Mouse (Mus musculus) frontal cortex, postnatal 10 days (tissue): ENCODE results near the gene Hoxa10.
A peak's percentile ranks its signal among the peaks of the same experiment; 100 is the strongest.

Source experiments
- DNase-seq, 2 experiments: peaks; one replicate each; pipeline ENCODE4 v3.0.0; 2022; ENCODE audit warnings: low spot score in 2 of 2, mixed read lengths in 1 of 2

The Hoxa10 gene

DNA sequence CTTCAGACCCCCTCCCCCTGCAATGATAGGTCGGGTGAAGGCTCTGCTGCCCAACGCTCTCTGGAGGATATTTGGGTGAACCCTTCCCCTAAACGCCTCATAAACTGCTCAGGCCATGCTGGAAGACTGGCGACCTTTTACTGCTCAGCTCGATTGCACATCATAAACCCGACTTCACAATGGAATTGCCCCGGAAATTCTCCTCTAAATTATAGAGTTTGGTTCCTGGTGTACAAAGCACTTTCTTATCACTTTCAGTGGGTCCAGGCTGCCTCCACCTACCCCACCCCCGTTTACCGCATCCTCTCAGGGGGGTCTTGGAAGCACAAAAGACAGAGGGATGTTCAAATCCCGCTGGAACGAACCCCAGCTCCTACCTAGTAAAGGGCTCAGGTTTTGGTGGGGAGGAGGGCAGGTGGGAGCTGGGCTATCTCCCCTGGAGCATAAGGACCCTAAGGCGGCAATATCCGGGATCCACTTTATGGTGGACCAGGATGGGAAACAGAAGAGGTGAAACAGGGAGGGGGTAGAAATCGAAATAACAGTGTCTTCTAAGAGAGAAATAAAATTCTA, 21.9 kb downstream of the Hoxa10 start:
- DNase-seq = no peak

DNA sequence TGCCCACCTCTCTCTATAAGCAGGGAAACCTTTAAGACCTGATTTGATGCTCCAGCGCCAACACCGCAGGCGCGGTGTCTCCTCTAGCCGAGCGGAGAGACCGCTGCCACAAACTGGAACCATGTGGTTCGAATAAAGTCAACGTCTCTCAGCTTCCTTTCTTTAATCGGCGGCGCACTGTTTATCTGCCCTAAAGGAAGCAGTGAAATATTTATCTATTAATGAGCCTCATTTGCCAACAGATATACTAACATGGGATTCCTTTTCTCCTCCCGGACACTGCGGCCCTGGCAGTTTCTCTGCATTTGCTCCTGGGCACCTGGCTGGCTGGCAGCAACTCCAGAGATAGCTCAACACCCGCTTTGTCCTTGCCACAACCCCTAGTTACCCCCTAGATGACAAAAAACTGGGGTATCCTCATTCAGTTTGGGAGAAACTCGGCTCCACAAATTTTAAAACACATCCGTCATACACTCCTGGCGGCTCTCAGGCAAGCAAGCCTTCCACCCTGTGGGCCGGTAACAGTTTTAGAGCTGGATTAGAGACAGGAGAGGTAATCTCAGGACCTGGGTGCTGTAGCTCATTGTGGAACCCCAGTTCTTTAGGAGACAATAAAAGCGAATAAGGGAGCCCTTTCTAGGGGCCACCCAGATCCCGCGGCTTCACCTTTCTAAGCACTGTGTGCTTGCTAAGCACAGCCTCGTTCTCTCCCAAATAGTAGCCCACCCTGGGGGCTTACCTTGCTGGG, 22.6 kb downstream of the Hoxa10 start:
- no peak for DNase-seq

DNA sequence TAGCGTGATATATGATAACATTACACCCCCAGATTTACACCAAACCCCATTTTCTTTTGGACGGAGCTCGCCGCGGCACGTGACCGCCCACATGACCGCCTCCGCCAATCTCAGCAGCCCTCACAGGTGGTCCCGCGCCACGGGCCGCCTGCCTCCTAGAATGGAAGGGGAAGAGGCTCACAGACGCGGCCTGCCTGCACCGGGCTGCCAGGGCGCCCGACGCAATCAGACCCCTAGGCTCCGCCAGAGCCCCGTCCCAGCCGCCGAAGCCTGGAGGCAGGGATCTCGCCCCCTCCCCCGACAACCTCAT, 23.2 kb downstream of the Hoxa10 start:
- no peak for DNase-seq

DNA sequence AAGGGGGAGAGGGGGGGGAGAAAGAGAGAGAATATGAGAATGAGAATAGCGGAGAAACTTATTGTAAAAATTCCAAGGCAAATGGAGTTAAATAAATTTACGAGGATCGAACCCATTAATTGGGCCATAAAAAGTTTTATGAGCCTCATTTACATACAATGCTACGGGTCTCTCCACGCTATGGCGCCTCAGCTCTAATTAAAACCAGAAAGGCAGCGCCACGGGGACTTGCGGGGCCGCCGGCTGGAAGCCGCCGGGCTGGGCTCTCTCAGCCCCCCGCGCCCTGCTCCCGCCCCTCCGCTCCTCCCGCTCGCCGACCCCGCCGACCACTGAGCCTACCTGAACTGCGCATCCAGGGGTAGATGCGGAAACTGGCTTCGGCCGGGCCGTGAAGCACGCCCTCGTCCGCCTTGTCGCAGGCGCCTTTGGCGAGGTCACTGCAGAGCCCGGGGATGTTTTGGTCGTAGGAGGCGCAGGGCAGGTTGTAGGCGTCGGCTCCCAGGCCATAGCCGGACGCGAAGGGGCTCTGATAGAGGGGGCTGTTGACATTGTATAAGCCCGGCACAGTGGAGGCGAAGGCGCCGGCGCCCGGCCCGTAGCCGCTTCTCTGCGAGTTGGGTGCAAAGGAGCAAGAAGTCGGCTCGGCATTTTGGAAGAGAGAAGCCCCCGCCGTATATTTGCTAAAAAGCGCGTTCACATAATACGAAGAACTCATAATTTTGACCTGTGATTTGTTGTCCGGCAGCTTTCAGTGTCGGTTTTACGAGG, 23.8 kb downstream of the Hoxa10 start:
- DNase-seq = no peak

DNA sequence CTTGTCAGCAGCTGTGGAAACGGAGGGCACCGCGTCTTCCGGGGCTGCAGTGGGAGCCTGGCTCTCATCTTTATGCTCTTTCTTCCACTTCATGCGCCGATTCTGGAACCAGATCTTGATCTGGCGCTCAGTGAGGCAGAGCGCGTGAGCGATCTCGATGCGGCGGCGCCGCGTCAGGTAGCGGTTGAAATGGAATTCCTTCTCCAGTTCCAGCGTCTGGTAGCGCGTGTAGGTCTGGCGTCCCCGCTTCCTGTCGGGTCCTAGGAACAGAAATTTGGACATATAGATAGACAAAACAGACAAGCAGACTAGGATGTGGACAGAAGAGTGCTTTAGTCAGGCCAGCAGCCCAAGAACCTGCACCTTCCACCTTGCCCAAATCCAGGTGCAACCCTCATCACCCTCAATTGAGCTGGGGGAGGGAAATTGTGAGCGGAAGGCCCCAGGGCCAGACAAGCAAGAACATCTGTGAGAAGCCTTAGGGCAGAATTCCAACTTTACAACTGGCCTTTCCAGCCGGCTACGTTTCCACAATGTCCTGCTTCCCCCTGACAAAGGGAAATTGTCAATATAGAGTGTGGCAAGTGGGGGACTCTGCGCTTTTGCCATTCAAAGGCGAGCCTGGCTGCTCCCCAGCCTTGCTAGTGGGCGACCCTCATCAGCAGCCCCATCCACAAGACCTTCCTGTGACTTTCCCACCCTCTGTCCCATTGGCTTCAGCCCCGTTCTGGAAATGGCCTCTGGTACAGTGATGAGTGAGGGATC, 24.7 kb downstream of the Hoxa10 start:
- DNase-seq = no peak

DNA sequence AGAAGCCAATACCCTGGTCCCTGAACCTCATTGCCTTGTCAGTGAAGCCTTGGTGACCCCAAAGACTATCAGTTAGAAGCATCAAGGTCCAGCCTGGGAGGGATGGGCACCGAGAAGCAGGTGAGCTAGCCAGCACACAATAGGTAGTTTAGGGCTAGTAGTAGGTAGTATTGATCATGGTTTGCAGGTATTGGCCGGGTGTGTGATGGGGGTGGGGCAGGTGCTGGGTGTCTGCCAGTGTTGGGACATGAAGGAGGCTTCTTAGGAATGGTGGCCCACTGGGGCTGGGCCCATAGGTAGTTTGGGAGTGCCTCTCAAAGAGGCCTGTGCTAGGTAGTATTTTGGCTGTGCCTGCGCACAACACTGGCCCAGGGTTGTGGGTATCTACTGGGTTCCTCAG, 25.6 kb downstream of the Hoxa10 start:
- DNase-seq = no peak

DNA sequence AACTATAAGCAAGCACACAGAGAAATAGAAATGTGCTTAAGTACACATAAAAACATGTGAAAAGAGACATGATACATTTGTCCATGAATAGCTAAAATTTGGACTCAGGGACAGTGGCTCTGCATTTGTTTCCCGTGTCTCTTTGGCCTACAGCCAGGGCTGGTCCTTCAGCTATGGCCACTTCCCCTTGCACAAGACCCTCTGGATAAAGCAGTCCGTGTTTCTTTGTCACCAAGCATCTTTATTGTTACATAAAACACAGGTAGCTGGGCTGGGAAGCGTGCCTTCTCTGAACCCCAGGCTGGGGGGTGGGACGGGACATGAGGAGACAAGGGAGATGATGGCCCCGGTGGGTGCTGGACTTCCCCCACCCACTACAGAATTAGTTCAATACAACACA, 26.4 kb downstream of the Hoxa10 start:
- DNase-seq = no peak

DNA sequence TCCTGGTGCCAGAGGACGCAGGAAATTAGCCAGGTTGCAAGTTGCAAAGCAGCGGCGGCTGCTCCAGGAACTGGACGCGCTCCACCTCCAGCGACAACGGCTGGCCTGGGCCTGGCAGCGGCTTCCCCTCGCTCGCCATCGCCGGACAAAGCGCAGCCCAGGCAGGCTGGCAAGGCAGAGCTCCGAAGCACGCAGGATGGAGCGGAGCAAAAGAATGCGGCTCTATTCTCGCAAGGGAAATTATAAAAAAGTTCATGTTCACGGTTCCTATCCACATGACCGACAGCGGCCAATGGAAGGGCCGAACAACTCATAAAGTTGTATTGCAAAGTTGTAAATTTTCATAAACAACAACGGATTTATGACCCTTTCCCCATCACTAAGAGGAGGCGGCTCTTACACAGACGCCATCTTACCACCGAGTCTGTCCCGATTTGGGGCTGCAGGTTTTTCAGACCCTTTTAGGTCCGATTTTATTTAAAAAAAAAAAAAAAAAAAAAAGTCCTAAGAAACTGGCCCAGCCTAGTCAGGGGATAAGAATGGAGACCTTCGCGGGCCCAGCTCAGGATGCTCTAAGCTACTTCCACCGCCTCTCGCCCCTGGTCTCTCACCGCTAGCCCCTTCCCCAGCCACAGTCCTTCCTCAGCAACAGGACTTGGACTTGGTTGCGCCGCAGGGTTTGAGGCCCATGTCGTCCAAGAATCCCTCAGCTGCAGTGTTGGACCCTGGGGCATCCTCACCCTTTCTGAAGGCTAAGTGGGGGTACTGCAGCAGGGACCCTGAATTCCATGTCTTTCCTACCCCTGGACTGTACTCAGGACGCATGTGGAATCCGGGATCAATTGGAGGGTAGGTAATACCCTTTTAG, 27.3 kb downstream of the Hoxa10 start, which contains the start of the genes Hoxa3 and Gm28308:
Hoxa3 (minus strand) TSS at position 218 of the 868 bp plus-strand sequence.
Gm28308 (minus strand) TSS at position 221 of the 868 bp plus-strand sequence.
- no peak for DNase-seq

DNA sequence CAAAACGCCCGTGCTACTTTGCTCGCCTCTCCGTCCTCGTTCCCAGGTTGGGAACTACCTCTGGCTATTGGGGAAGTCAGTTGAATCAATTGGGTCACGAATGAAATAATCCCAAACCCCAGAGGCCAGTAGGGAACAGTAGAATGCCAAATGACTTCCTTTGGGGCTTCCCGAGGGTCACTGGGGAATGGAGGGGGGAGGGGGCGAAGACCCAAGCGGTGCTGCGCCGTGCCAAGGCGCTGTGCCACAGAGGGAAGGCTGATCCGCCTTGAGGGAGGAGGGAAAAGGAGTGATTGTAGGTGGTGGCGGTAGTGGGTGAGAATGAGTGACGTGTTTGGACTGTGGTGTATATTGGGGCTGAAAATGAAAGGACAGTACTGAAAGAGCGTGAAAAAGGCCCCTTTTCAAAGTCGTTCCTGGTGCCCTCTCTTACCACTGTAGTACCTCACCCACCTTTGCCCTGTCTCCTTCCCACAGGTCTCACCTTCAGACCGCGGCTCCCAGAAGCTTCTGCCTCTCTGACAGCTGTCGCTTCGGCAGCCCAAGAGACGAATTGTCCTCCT, 28.0 kb downstream of the Hoxa10 start:
- DNase-seq = no peak

DNA sequence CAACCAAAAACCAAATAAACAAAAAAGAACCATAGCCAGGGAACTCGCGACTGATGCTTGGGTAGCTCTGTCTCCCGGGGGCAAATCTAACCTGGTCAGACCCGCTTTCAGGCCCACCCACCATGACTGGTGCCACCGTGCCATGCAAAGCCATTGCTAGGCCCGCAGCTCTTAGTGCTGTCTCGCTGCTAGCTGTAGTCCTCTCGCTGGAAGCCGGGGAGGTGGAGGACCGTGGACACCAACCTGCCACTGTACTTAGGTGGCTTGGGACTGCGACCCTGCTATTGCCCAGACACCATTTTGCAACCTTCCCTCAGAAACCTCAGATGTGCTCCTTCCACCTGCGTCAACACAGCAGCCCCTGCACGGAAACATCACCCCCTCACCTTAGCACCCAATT, 28.7 kb downstream of the Hoxa10 start:
- no peak for DNase-seq

DNA sequence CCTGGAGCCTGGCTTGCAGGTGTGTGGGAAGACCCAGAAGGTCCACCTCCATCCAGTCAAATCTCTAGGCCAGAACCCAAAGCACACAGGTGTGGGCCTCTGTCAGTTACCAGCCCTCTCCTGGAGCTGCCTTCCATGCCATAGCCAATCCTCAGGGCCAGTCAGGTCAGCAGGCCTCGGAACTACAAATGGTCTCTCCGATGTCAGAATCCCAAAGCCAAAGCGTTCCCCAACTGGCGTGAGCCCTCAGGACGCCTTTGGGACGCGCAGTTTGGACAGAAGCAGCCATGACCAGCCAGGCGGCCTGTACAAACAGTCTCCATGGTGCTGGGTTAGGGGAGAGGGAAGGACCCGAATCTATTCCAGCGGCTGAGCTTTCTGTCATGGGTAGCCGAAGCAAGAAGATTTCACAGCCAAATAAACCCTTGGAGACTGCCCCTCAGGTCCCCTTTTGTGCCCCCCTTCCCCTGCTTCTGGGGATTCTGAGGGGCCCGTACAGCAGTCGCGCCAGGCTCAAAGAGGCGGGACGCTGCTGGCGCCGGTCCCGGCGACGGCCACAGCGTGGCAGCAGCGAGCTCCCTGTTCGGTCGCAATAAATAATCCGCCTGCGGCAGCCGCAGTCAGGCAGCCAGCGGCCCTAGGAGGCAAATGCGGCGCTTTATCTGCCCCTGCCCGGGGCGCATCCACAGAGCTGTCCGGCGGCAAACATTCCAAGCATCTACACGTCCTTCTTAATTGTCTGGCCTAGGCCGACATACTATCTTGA, 29.3 kb downstream of the Hoxa10 start:
- peak in 1 of 2 experiments; percentile 47 for DNase-seq

DNA sequence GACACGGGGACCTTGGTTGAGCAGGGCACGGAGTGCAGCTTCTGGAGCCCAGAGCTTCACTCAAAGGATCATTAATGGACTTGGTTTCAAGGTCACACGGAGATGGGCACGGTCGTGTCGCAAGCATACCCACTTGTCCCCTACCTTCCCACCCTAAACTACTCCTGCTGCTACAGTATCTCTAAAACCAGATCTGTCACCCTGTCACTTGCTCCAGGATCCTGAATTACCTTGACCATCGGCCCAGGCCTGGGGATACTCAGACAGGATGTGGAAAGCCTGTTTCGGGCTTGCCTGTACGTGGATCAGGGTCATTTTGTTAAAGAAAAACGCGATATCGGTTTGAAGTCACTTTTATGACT, 31.0 kb downstream of the Hoxa10 start:
- DNase-seq = no peak

DNA sequence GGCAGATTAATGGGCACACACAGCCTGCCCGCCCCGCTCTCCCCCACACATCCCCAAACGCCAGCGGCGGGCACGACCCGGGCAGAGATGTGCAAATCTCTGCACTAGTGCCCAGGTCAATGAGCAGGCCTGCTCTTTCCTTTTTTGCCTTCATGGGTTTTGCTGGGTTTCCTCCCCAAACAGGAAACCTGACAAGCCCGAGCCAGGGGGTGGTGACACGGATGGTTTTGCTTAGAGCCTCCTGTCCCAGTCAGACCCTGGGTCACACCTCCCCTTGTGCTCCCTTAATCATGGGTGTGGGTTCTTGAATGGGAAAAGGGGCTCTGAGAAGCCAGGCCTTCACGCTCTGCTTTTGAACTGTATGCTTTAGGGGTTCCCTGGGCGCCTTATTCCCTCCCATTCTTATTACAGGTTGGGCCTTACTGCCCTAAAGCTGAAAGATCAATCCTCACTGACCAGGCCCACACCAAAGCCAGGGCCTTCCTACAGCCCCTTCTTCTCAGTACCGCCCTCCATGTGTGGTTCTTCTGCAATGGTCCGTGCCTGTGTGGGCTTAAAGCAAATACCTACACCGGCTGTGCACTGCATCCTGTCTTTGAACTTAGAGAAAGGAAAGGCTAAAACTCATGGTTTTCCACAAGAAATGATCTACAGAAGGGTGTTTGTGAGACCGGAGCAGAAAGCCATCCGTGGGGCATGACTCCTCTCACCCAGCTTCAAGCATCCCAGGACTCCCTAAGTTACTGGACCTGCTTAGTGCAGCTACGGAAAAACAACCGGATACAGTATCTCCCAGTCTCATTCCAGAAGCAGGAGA, 31.6 kb downstream of the Hoxa10 start:
- no peak for DNase-seq

DNA sequence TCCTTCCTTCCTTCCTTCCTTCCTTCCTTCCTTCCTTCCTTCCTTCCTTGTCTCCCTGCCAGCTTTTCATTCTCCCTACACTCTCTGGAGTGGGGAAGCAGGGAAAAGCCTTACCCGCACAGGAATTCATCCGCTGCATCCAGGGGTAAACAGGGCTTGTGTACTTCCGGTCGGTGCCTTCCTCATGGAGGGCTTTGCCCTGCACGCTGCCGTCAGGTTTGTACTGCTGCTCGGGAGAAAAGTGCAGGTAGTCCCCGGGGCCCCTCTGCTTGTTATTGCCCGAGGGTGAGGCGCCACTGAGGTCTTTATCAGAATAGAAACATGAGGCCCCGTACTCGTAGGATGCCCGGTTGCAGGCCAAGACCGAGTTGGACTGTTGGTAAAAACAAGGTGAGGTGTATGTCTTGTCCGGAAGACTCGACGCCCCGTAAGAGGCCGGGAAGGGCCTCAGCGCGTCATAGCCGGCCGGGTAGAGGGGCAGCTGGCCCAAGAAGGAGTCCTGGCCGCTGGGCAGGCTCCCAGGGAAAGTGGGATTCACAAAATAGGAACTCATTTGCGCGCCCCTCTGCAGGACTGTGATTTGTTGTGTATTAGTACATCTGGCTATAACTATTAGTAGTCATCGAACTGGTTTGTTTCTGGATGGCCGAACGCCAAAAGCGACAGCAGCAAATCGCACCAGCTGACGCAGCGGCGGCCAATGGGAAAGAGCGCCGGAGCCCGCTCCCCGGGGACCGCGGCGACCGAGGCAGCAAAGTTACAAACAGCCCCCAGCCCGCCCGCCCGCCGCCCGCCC, 32.4 kb downstream of the Hoxa10 start, which contains the start of gene Hoxa6:
Hoxa6 (minus strand) TSS at position 651 of the 796 bp plus-strand sequence.
- no peak for DNase-seq

DNA sequence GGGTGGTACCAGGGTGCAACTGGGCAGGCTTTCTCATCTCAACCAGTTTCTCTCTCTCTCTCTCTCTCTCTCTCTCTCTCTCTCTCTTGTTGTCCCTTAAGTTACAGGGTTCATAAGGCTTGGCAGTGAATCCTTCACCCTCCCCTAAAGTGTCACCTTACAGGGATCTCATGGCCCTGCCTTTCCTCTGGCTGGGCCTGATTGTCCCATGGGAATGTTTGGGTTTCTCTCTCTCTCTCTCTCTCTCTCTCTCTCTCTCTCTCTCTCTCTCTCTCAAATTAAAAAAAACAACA, 33.0 kb downstream of the Hoxa10 start:
- DNase-seq = no peak

DNA sequence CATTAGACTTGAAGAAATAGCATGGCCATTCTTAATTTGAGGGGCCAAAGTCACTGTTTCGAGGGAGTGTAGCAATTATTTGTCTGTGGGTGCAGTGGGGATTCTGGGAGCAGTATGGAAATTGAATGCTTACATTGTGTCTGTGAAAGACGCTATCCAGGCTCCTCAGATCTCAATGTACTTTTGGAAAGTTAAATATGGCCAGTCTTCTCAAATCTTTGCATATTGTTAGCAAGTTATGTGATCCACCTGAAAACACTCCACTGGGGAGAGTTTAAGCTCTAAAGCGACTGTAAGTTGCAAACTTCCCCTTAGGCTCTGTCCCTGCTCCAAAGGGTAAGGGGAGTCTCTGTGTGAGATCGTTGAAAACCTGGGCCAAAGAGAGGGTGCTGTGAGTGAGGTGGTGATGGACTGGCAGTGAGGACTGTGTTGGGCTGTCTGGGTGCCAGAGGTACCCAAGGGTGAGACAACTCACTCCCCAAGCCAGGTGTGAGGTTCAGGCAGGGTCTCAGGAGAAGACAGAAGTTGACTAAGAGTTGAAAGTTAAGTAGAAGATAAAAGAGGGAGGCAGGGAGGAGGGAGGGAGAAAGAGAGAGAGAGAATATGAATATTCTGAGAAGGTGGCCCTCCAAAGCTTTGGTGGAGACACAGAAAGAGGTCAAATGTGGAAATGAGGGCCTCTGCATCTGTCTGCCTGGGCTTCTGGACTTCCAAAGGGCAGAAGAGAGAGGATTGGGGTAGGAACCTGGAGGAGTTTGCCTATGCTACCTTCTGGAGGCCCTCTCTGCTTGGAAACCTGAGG, 33.6 kb downstream of the Hoxa10 start:
- DNase-seq = no peak
